Mouse (Mus musculus) heart, embryonic 16.5 days (tissue): ENCODE measurements around the gene Nudt2. TPM values are rescaled to one million over a fixed set of nuclear protein-coding genes. Genes with fewer than 3 reads are reported as not detected.

Source experiments
- ATAC-seq: fragments of 200-750 bp; cut with Nextera tagmentation; replicated peaks from 2 replicates; pipeline ENCODE4 v1.8.0; 2017; ENCODE audit warnings: moderate number of reproducible peaks; ENCODE audit not compliant: insufficient read depth, low FRiP score; ENCODE audit errors: extremely low read depth
- H3K27ac ChIP-seq: fragments of 300-500 bp; sonication (generic); 2 replicates; pipeline ENCODE4 v1.5.1; 2014; ENCODE audit warnings: mild to moderate bottlenecking, low read length, control low read depth, moderate library complexity
- H3K27me3 ChIP-seq: fragments of 300-500 bp; sonication (generic); 2 replicates; pipeline ENCODE4 v1.6.1; 2014; ENCODE audit warnings: low read length, mixed read lengths; ENCODE audit not compliant: control insufficient read depth, insufficient read depth
- H3K36me3 ChIP-seq: fragments of 300-500 bp; sonication (generic); 2 replicates; pipeline ENCODE4 v1.6.1; 2014; ENCODE audit not compliant: control insufficient read depth, insufficient read depth
- H3K4me1 ChIP-seq: fragments of 300-500 bp; sonication (generic); 2 replicates; pipeline ENCODE4 v1.6.1; 2014; ENCODE audit warnings: low read length, mixed read lengths; ENCODE audit not compliant: control insufficient read depth, insufficient read depth
- H3K4me2 ChIP-seq: fragments of 300-500 bp; sonication (generic); 2 replicates; pipeline ENCODE4 v1.6.1; 2014; ENCODE audit warnings: low read depth, mild to moderate bottlenecking, control low read depth, low read length
- H3K4me3 ChIP-seq: fragments of 300-500 bp; sonication (generic); 2 replicates; pipeline ENCODE4 v1.5.1; 2014; ENCODE audit warnings: mild to moderate bottlenecking, control low read depth, low read length
- H3K9ac ChIP-seq: fragments of 300-500 bp; sonication (generic); 2 replicates; pipeline ENCODE4 v1.6.1; 2014; ENCODE audit warnings: low read length, control low read depth
- H3K9me3 ChIP-seq: fragments of 300-500 bp; sonication (generic); replicated peaks from 2 replicates; pipeline ENCODE4 v1.6.1; 2016; ENCODE audit warnings: low read length; ENCODE audit not compliant: control insufficient read depth
- WGBS: fragments of 180-500 bp; shearing (Covaris S2); extraction: QIAGEN DNeasy Blood & Tissue Kit; methylation state at CpG from one replicate; pipeline ENCODE4 v1.1.7; 2014; 5-methylcytosine and 5-hydroxymethylcytosine counted together
- polyA plus RNA-seq: library from polyadenylated mRNA; unstranded; fragments of >200 nt; fragmentation: Nextera tagmentation; extraction: Ambion mirVana; gene quantifications from 2 replicates; pipeline ENCODE4 v1.2.1, GENCODE M21; 2015

Nudt2 gene
- polyA plus RNA-seq, 1 experiment from 2014 or later: 41.7 TPM

DNA sequence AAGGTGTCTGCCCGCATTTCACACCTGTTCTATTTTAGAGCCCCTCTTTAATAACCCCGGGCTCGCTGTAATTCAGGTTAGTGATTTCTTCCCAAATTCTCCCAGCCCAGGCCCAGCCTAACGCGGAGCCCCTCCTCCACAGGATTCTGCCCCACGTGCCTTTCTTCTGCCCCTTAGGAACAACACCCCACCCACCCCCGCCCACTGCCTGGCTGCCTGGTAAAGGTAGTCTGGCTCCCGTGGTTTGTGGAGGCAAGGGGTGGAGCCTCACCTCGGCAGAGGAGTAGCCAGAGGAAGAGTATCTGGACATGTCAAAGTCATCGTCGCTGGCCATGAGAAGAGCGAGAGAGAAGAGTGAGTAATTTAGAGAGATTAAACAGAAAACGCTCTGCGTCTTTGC, 55.7 kb downstream of the Nudt2 start:
- ATAC-seq: no peak
- Histone ChIP-seq H3K9me3 (no peaks in the 10 kb centered on the region), H3K27ac (no peak overlapping the region), H3K27me3 (peaks cover 4% of the 10 kb centered on the region), H3K9ac (no peak overlapping the region), H3K4me1 (no peaks in the 10 kb centered on the region), H3K4me3 (no peak overlapping the region), H3K4me2 (no peak overlapping the region), H3K36me3 (no peaks in the 10 kb centered on the region)
- WGBS: 41% methylated on average over 14 of the region's 14 CpGs

DNA sequence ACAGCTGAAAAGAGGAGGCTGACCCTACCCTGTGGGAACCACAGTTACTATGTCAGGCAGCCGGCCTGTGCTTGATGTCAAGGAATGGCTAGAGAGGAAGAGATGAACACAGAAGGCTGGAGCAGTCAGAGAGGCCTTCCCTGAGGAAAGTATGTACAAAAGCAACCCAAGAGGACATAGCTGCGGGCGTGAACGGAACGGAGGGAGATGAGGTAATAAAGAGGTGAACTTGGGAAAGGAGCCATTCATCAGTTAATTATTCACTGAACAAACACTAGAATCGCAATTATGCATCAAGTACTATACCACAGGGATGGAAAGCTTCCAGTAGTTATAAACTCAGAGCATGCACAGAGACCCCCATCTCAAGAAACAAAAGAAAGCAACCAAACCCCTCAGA, 57.2 kb downstream of the Nudt2 start:
- WGBS: 77% methylated on average over 6 of the region's 6 CpGs
- H3K4me1 ChIP-seq: no peaks in the 10 kb centered on the region
- no peak overlapping the region for H3K27ac ChIP-seq
- no peaks in the 10 kb centered on the region for H3K36me3 ChIP-seq
- H3K9me3 ChIP-seq: no peaks in the 10 kb centered on the region
- H3K4me2 ChIP-seq: no peak overlapping the region
- H3K9ac ChIP-seq: no peak overlapping the region
- H3K4me3 ChIP-seq: no peak overlapping the region
- peaks cover 4% of the 10 kb centered on the region for H3K27me3 ChIP-seq
- ATAC-seq: no peak

DNA sequence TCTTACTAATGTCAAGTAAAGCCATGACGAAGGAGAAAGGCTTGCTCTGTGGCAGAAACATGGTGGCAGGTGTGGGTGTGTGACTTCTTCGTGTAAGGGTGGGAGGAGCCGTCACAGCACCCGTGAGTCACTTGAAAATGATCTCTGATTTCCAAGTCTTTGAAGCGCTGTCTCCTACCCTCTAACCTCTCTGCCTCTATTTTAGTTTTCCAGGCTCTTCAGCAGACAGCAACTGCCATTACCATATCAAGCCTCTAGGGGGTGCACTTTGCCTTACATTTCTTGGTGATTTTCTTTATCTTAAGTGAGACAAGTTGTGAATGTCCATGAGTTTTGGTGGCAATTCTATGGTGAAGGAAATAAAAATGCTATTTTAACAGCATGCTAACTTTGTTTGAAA, 57.8 kb downstream of the Nudt2 start:
- H3K4me3 ChIP-seq: no peak overlapping the region
- H3K9ac ChIP-seq: no peak overlapping the region
- H3K9me3 ChIP-seq: no peaks in the 10 kb centered on the region
- H3K4me2 ChIP-seq: no peak overlapping the region
- no peaks in the 10 kb centered on the region for H3K36me3 ChIP-seq
- 0 out of 2 replicates have a peak, but pooled peaks cover 2% of the 10 kb centered on the region for H3K4me1 ChIP-seq
- peaks cover 4% of the 10 kb centered on the region for H3K27me3 ChIP-seq
- ATAC-seq: no peak
- 52% methylated on average over 5 of the region's 5 CpGs for WGBS
- no peak overlapping the region for H3K27ac ChIP-seq

DNA sequence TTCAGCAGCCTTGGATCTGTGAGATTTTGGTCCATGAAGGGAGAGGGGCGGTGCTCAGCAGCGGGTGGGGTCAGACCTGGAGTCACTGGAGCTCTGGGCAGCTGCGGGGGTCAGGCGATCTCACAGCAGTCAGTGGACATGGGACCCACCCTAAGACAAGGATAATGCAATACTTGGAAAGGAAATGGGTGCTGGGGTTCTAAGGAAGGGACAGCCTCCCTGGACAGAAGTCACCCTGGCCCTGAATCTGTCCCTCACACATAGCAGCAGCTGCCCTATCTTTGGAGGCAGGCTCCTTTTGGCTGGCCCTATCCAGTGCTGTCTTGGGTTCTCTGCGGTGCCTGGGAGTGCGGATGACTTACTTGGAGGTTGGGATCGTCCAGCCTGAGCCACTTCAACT, 58.9 kb downstream of the Nudt2 start:
- H3K27ac ChIP-seq: no peak overlapping the region
- no peak overlapping the region for H3K4me2 ChIP-seq
- H3K36me3 ChIP-seq: no peaks in the 10 kb centered on the region
- no peak for ATAC-seq
- peaks cover 11% of the 10 kb centered on the region; the same call in 1 of the 2 replicates for H3K4me1 ChIP-seq
- no peak overlapping the region for H3K9ac ChIP-seq
- H3K27me3 ChIP-seq: peaks cover 4% of the 10 kb centered on the region
- H3K9me3 ChIP-seq: no peaks in the 10 kb centered on the region
- no peak overlapping the region for H3K4me3 ChIP-seq
- WGBS: 63% methylated on average over 7 of the region's 7 CpGs

DNA sequence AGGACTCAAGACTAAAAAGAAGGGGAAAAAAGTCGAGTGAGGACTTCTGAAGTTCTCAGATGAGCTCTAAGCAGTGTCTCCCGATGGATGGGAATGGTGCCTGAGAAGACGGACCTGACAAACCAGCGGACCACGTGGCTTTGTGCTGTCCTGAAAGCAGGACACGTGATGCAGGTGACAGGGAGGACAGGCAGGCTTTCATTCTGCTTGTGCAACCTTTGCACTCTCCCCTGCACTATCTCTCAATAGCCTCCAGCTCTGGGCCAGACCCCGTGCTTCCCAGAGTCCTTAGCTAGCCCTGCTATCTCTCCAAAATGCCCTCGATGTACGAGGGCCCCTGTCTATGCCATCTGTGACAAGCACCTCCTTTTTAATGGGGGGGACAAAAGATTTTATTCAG, 59.9 kb downstream of the Nudt2 start:
- H3K9me3 ChIP-seq: no peaks in the 10 kb centered on the region
- peaks cover 4% of the 10 kb centered on the region for H3K27me3 ChIP-seq
- H3K4me1 ChIP-seq: peaks cover 11% of the 10 kb centered on the region; the same call in 1 of the 2 replicates
- H3K36me3 ChIP-seq: no peaks in the 10 kb centered on the region
- WGBS: 60% methylated on average over 9 of the region's 9 CpGs
- no peak overlapping the region for H3K4me2 ChIP-seq
- H3K9ac ChIP-seq: no peak overlapping the region
- H3K27ac ChIP-seq: no peak overlapping the region
- no peak overlapping the region for H3K4me3 ChIP-seq
- no peak for ATAC-seq

DNA sequence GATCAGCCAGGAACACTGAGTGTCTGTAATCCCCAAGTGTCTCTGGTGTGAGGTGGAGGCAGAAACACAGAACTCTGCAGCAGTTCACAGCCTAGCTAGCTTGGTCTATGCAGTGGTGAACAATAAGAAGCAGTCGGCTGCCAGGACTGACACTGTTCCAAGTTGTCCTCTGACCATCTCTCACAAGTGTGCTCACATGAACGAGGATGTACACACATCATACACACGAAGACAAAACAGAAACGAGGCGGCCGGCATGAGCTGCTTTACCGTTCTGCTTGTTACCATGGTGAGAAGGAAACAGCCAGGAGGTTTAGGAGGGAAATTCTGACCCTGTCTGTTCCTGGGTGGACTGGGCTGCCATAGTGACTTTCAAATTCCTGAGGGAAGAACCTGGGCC, 61.6 kb downstream of the Nudt2 start:
- H3K36me3 ChIP-seq: no peaks in the 10 kb centered on the region
- 61% methylated on average over 7 of the region's 7 CpGs for WGBS
- no peak overlapping the region for H3K4me2 ChIP-seq
- peaks cover 11% of the 10 kb centered on the region; the same call in 1 of the 2 replicates for H3K4me1 ChIP-seq
- H3K27me3 ChIP-seq: peaks cover 4% of the 10 kb centered on the region
- no peak overlapping the region for H3K4me3 ChIP-seq
- H3K9me3 ChIP-seq: no peaks in the 10 kb centered on the region
- no peak for ATAC-seq
- H3K27ac ChIP-seq: no peak overlapping the region
- H3K9ac ChIP-seq: no peak overlapping the region

DNA sequence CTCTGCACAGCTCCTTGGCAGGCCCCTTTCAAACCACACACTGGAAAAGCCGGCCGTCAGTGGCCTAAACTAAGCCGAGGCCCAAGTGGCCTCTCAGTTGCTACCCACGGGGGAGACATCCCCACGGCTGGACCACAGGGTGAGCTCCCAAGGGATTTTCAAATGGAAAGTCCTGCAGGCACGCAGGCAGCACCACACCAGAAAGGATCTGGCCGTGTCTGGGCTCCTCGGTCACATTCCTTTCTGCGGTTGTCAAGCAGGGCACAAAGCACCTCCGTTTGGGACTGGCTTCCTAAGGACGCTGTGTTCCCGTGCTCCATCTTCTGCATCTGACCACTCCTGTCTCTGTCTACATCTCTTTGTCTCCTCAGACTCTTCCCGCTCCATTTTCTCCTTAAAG, 62.1 kb downstream of the Nudt2 start:
- Histone ChIP-seq H3K4me3 (no peak overlapping the region), H3K4me2 (no peak overlapping the region), H3K36me3 (no peaks in the 10 kb centered on the region), H3K27ac (no peak overlapping the region), H3K9me3 (no peaks in the 10 kb centered on the region), H3K9ac (no peak overlapping the region), H3K27me3 (peaks cover 4% of the 10 kb centered on the region), H3K4me1 (peaks cover 11% of the 10 kb centered on the region; the same call in 1 of the 2 replicates)
- 35% methylated on average over 13 of the region's 13 CpGs for WGBS
- no peak for ATAC-seq

DNA sequence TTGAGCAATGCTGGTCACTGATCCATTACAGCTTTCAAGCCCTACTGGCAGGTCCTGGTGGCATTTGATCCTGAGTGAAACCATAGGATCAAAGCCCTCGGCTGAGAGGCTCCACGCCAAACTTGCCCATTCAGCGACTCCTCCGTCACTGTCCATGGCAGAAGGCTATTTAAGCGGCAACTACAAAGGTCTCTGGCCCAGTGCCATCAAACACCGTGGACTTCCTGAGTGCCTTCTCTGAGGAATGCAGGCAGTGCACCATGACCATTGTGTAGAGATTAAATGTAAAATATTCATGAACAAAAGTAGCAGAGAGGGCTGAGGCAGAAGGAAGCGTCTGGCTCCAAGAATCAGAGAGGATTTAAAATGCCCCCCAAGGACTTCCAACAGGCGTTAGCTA, 63.0 kb downstream of the Nudt2 start:
- 24% methylated on average over 8 of the region's 8 CpGs for WGBS
- H3K4me2 ChIP-seq: no peak overlapping the region
- H3K9ac ChIP-seq: no peak overlapping the region
- ATAC-seq: no peak
- H3K27me3 ChIP-seq: no peaks in the 10 kb centered on the region
- no peak overlapping the region for H3K4me3 ChIP-seq
- peaks cover 11% of the 10 kb centered on the region; the same call in 1 of the 2 replicates for H3K4me1 ChIP-seq
- H3K27ac ChIP-seq: no peak overlapping the region
- H3K36me3 ChIP-seq: no peaks in the 10 kb centered on the region
- H3K9me3 ChIP-seq: no peaks in the 10 kb centered on the region
